Mouse (Mus musculus): ENCODE measurements around the gene Pcna. TPM values are rescaled to one million over a fixed set of nuclear protein-coding genes. Genes with fewer than 3 reads are reported as not detected.
A peak's percentile ranks its signal among the peaks of the same experiment; 100 is the strongest.
"Not testable (repeated sequence)": the region's sequence is repeated elsewhere in the genome, so short reads cannot be mapped to it uniquely, and the experiment has no call there.

Gene Pcna
- total RNA-seq, 4 experiments from 2014 or later, result 58.8 to 71.5 (median 65.4) TPM

- DNase-seq, result no peak
These were observed 23.1 kb upstream of the Pcna start for GRCm38 (mm10) chr2:132276249-132276648.

GRCm38 (mm10) chr2:132275527-132275926 lies 22.4 kb upstream of the Pcna start:
- no peak for DNase-seq

GRCm38 (mm10) chr2:132272694-132273389 lies 19.7 kb upstream of the Pcna start:
- no peak for DNase-seq

DNA sequence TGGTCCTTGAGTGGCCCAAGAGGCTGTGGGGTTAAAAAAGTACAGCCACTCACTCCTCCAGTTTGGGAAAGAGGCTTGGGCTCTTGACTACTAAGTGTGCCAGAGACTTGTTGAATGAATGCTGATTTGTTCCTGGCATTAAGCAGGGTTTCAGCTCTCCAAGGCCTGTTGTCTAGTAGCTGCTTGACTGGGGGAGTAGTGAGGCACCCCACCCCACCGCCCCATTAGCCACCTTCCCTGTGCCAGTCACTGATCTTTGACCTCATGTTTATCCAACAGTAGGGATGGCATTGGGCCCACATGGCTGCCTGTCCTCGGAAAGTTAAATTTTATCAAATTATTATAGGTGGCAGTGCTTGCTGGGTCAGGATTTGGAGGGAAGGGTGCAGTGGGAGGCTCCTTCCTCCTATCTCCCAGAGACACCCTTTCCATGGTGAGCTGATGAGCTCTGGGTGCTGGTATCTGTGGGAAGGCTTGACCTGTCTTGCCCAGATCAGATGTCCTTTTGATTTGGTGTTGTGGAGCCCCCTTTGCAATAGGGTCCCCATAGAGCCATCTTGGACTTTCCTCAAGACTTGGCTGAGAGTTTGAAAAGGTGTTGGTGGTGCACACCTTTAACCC lies 17.3 kb upstream of the Pcna start:
- no peak for DNase-seq

DNA sequence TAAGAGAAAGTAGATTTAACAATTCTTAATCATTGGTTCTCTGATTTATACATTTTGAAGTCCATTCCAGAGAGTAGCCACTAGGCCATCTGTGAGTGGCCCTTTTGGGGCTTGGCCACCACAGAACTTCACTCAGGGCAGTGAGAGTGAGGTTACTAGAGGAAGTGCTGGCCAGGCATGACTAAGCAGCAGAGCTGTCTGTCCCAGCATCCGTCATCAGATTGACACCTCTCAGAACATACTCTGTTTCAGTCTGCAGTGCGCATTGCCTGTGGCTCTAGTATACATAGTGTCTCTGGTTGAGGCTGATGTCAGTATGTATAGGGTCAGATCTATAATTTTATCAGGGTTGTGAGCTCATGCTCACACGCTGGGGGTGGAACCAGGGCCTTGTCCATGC lies 16.1 kb upstream of the Pcna start:
- no peak for DNase-seq

- DNase-seq, result no peak
These were observed 13.0 kb upstream of the Pcna start for GRCm38 (mm10) chr2:132266086-132266485.

DNA sequence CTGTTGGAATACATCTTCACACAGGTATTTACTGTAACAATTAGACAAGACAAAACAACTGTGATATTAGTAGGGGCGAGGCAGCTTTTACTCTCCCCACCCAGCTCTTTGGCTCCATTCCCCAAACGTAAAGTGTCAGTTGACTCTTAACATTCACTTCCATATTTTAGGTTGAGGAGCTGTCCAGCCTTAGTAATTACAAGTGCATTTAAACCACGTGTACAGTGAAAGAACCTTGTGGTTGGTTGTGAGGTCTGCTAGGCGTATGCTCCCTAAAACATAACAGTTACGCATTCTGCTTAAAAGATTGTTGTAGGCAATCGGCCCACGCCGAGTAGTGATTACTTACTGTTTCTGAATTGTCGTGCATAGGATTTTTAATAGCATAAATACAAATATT lies 12.1 kb upstream of the Pcna start:
- DNase-seq, result no peak

- DNase-seq, result no peak
These were observed 11.2 kb upstream of the Pcna start for GRCm38 (mm10) chr2:132264266-132264710.

DNA sequence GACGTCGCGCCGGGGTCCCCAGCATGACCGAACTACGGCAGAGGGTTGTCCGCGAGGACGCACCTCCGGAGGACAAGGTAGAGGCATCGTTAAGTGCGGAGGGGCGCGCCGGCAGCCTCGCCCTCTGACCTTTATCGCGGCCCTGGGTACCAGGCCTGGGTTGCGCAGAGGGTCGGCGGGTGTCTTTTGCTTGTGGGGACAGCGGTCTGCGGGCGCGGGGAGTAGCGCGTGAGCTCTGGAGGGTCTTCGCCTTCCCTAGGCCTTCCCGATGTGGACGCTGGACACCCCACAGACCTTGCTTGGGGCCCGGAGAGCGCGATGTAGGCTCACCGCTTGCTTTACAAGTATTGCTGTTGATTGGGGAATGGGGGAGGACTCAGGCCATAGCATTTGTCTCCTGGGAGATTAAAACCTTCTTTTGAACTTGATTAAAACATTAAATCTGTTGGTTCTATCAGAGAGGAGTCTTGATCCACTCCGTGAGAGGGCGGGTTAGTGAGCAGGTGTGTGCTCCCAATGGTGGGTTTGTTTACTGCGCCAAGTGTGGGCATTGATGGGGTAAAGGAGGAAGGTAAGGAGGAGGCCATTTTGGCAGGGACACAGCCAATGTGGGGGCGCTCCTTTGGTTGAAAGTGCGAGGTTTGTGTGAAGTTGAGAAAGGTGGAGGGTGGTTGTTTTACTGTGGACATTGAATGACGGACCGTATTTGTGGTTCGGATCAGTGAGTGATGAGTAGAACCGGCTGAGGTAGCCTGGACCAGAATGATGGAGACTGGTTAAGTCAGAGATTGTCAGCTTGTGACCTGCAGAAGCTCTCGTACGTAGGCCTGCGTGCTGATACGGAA lies 10.5 kb upstream of the Pcna start:
- DNase-seq, result no peak

DNA sequence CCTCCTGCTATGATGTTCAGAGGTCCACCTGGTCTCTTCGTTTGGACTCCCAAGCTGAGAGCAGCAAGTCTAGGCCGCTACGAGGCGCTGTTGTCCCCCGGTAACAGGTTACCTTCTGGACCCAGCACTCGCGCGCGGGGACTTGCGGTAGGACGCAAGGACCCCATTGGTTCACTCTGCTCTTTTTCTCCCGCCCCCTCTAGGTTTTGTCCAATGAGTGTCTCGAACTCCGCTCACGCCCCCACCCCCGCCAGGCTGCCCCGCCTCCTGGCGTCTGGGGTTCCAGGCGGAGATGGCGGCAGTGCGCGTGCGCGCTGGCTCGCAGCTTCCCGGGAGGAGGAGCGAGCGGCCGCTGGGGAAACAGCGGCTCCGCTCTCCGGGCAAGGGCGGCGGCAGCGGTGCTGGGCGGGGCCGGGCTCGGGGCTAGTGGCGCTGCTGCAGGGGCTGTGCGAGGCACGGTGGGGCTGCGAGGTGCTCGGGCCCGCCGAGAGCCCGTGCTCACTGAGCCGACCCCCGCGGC lies 9.8 kb upstream of the Pcna start, which contains the start of gene Cds2:
Cds2 (plus strand) TSS at position 270 of the 520 bp plus-strand sequence.
- peak; percentile 98 for DNase-seq

DNA sequence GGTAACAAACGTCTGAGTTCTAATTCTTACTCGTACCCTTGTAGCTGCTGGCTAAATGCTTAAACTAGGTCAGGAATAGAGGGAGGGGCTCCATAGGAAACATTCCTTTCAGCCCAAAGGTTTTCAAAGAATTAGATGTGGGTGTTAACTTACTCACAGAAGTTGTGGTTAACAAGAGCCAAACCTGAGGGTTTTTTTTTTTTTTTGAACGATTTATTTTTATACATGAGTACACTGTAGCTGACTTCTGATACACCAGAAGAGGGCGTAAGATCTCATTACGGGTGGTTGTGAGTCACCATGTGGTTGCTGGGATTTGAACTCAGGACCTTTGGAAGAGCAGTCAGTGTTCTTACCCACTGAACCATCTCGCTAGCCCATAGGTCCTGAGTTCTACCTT lies 9.1 kb upstream of the Pcna start:
- no peak for DNase-seq

DNA sequence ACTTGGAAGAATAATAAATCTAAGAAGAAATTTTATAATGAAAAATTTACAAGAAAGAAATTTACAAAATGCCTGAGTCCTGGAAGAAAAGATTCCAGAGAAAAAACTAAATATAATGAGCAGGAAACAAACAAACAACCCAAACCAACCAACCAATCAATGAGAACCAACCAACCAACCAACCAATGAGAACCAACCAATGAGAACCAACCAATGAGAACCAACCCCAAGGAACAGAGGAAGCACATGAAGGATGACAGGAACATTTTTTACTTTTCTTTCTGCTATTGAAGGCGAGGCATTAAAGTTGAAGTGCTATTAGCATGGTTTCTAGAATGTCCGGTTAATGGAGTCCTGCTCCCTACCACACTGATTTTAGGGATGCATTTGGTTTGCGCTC lies 7.5 kb upstream of the Pcna start:
- no peak for DNase-seq

GRCm38 (mm10) chr2:132257350-132258068 lies 4.4 kb upstream of the Pcna start:
- no peak for DNase-seq

DNA sequence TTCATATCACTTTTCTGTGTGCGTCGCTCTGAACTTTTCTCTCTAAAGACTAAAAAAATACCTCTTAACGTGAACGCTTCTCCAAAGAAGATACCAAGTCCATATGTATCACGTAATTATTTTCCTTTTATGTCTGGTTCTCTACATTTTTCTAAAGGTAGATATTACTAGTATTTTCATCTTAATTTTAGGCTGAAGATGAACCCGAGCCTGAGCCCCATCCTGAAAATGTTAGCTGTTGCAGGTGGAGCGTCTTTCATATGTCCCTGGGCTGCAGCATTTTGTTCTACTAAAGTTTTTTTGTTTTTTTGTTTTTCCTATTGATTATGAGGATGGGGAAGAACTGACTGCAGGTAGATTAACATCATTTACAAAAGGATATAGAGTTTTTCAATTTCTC lies 489 bp upstream of the Pcna start:
- DNase-seq, result no peak

DNA sequence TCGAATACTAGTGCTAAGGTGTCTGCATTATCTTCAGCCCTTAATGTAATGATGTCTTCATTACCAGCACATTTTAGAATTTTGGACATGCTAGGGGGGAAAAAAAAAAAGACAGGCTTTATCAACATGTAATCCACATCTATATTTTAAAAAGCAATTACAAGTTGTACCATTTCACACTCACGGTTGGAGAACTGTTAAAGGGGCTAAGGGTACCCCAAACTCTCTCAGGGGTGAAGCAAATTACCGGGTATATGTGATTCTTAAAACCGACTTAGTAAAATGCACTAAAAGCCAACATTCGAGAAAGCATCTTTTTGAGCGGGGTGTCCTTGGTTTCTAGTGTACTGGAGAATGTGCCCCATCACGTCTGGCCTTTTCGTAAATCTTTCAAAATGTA lies 1.2 kb downstream of the Pcna start:
- DNase-seq, result no peak

DNA sequence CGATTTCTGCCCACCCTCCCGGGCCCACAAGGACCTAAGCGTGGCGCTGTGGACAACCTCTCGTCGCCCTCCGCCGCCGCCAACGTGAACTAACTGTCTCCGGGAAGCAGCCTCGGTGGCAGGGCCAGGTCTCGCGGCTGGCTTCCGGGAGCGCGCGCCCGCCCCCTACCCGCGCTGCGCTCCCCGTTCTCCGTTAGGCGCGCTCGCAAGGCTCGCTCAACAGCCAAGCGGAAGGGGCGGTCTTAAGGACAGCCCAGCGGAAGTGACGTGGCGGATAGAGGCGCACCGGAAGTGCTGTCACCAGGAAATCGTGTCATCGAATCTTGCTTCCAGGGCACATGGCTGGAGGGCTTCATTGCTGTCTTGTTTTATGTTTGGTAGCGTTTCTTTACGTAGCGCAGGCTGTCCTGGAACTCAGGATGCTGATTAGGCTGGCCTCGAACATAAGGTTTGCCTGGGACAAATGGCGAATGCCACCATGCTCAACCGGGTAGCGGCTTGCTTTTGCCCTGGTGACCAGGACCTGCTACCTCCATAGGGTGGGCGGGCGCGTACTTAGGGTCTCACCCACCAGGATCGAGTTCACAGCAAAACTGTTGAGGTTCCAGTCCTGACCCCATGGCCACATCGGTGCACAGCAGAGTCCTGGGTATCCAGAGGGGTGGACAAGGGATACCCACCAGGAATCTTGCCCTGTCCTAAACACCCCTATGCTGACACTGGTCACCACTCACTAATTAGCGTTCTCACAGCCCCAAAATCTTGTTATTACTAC lies 5.4 kb downstream of the Pcna start, which contains the start of gene Tmem230:
Tmem230 (minus strand) TSS at position 269 of the 775 bp plus-strand sequence.
- DNase-seq, result peak; percentile 93

DNA sequence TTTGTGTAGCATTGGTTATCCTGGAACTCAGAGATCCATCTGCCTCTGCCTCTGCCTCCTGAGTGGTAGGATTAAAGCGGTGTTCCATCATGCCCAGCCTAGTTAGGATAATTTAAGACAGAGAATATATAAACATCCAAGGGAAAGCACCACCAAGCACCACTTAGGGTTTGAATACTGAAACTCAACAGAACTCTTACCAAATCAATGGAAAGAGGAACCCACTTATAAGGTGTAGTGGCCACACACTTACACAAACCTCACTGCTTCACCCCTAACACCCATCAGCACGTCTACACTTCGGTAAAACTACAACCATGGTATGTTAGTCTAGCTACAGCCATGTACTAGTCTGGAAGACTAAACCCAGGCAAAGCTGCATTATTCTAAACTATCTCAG lies 9.7 kb downstream of the Pcna start:
- DNase-seq, result no peak

DNA sequence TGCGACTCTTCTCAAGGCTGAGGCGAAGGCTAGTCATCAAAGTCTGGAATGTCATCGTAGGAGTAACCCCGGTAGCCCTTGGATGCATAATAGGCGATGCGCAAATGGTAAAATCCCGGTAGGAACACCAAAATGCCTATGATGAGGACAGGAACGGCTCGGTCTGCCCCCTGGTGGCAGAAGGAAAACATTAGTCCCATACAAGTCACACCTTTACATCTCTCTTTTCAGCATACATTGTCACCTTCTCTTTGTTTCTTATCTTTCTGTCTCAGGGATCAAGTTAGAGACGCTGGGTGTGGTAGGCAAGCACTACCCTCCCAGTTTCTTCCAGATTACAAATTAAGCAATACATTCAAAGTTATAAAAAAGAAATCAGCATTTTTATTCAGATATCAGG lies 12.7 kb downstream of the Pcna start:
- peak; percentile 42 for DNase-seq

- not testable (repeated sequence) for DNase-seq
These were observed 13.7 kb downstream of the Pcna start for GRCm38 (mm10) chr2:132239434-132239833.

DNA sequence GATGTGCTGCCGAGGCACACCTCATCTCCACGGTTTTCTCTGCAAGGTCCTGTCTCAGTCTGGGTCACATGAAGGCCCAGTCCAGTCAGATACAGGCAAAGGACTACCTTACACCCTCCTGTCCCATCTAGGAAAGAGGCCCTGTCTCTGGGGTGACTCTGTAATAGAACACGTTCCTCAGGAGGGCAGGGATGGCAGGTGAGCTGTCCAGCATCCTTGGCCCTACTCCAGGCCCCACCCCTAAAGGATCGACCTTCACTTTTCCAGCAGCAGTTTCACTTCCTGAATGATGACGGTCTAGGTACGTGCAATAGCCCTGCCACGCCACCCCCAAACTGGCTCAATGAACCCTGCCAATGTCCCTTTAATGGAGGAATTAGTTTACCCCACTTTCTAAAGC lies 17.1 kb downstream of the Pcna start:
- no peak for DNase-seq

- DNase-seq, result no peak
These were observed 17.8 kb downstream of the Pcna start for GRCm38 (mm10) chr2:132235291-132235690.
